Mouse (Mus musculus): ENCODE measurements at regions not wholly inside any gene's neighbourhood (a gene's known extent, or its start where the extent isn't known, plus 50 kb on each side); places are given as distances from the start of the nearest gene placed in this dataset.

- no peak overlapping the region for H3K4me2 ChIP-seq
- H3K9ac ChIP-seq (ENCODE audit: low read depth, low read length), result no peak overlapping the region
- H3K9me3 ChIP-seq (replicated peaks; ENCODE audit: control insufficient read depth, low read length), result no peaks in the 10 kb centered on the region
- H3K27ac ChIP-seq (ENCODE audit: low read depth, low read length), result no peak overlapping the region
- no peaks in the 10 kb centered on the region for H3K27me3 ChIP-seq (ENCODE audit: control insufficient read depth, insufficient read depth, low read length)
- ATAC-seq (replicated peaks; ENCODE audit: insufficient number of reproducible peaks, low FRiP score, low TSS enrichment), result no peak
- 79% methylated on average over 7 of the region's 7 CpGs for WGBS (ENCODE audit: insufficient replicate concordance)
- H3K4me1 ChIP-seq (ENCODE audit: control insufficient read depth, insufficient read depth, low read length), result no peaks in the 10 kb centered on the region
- no peaks in the 10 kb centered on the region for H3K36me3 ChIP-seq (ENCODE audit: control insufficient read depth, insufficient read depth, low read length)
- H3K4me3 ChIP-seq (ENCODE audit: low read depth, low read length), result no peak overlapping the region
Observed at GRCm38 (mm10) chr3:140150530-140150951, 945.0 kb downstream of the Stpg2 start.

DNA sequence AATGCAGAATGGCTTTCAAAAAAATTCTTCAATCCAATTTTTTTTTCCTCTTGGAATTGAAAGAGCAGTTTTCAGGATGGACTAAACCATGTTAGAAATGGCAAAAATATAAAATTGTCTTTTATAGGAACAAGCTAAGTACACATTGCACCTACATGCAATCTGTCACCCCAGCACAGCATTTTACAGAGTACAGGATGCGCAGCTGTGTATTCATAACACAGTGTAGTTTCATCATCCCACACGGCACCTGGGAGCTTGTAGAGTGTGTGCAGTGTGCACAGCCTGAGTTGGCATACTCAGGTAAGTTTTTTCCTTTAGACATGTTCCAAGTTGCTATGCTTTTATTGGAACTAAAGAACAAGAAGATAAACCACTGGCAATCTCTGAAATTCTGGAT is 974.0 kb downstream of the Stpg2 start:
- Histone ChIP-seq H3K27ac (ENCODE audit: low read depth, low read length) (no peak overlapping the region), H3K4me1 (ENCODE audit: control insufficient read depth, insufficient read depth, low read length) (no peaks in the 10 kb centered on the region), H3K4me3 (ENCODE audit: low read depth, low read length) (no peak overlapping the region), H3K9ac (ENCODE audit: low read depth, low read length) (no peak overlapping the region), H3K27me3 (ENCODE audit: control insufficient read depth, insufficient read depth, low read length) (no peaks in the 10 kb centered on the region), H3K36me3 (ENCODE audit: control insufficient read depth, insufficient read depth, low read length) (no peaks in the 10 kb centered on the region), H3K9me3 (replicated peaks; ENCODE audit: control insufficient read depth, low read length) (no peaks in the 10 kb centered on the region), H3K4me2 (no peak overlapping the region)
- no peak for ATAC-seq (replicated peaks; ENCODE audit: insufficient number of reproducible peaks, low FRiP score, low TSS enrichment)
- 87% methylated on average over 2 of the region's 2 CpGs for WGBS (ENCODE audit: insufficient replicate concordance)

- Histone ChIP-seq H3K27ac (ENCODE audit: low read depth, low read length) (no peak overlapping the region), H3K4me2 (no peak overlapping the region), H3K27me3 (ENCODE audit: control insufficient read depth, insufficient read depth, low read length) (no peaks in the 10 kb centered on the region), H3K4me1 (ENCODE audit: control insufficient read depth, insufficient read depth, low read length) (no peaks in the 10 kb centered on the region), H3K4me3 (ENCODE audit: low read depth, low read length) (no peak overlapping the region), H3K36me3 (ENCODE audit: control insufficient read depth, insufficient read depth, low read length) (no peaks in the 10 kb centered on the region), H3K9ac (ENCODE audit: low read depth, low read length) (no peak overlapping the region), H3K9me3 (replicated peaks; ENCODE audit: control insufficient read depth, low read length) (no peaks in the 10 kb centered on the region)
- WGBS (ENCODE audit: insufficient replicate concordance), result 75% methylated on average over 4 of the region's 4 CpGs
- ATAC-seq (replicated peaks; ENCODE audit: insufficient number of reproducible peaks, low FRiP score, low TSS enrichment), result no peak
Observed at GRCm38 (mm10) chr3:140182690-140183089, 977.2 kb downstream of the Stpg2 start.

DNA sequence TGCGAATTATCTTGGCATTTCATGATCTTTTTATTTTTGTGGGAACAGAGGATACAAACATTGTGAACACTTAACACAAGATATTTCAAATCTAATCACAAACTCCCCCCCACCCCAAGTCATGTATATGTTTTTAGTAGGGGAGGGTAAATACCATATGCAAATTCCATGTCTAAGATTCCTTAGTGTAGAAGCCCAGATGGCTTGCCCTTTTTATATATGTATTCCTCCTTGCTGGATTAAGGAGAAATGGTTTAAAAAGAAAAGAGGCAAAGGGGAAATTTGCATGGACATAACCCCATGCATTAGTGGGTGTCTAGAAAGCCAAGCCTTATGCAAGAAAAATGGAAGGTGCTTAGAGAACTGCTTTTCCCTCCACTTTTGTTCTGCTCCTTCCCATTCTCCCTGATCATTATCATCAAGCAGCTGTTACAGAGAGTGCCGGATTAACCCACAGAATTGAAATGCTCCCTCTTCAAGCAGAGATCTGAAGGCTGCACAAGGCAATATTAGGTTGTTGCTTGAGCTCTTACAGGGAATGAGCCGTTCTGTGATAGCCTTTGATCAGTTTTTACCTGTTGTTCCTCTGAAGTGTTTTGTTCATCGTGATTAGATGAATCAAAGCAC is 979.5 kb downstream of the Stpg2 start:
- no peaks in the 10 kb centered on the region for H3K9me3 ChIP-seq (replicated peaks; ENCODE audit: control insufficient read depth, low read length)
- H3K4me3 ChIP-seq (ENCODE audit: low read depth, low read length), result no peak overlapping the region
- no peaks in the 10 kb centered on the region for H3K4me1 ChIP-seq (ENCODE audit: control insufficient read depth, insufficient read depth, low read length)
- ATAC-seq (replicated peaks; ENCODE audit: insufficient number of reproducible peaks, low FRiP score, low TSS enrichment), result no peak
- H3K9ac ChIP-seq (ENCODE audit: low read depth, low read length), result no peak overlapping the region
- H3K27ac ChIP-seq (ENCODE audit: low read depth, low read length), result no peak overlapping the region
- WGBS (ENCODE audit: insufficient replicate concordance), result 60% methylated on average over 4 of the region's 4 CpGs
- H3K27me3 ChIP-seq (ENCODE audit: control insufficient read depth, insufficient read depth, low read length), result no peaks in the 10 kb centered on the region
- no peaks in the 10 kb centered on the region for H3K36me3 ChIP-seq (ENCODE audit: control insufficient read depth, insufficient read depth, low read length)
- no peak overlapping the region for H3K4me2 ChIP-seq

DNA sequence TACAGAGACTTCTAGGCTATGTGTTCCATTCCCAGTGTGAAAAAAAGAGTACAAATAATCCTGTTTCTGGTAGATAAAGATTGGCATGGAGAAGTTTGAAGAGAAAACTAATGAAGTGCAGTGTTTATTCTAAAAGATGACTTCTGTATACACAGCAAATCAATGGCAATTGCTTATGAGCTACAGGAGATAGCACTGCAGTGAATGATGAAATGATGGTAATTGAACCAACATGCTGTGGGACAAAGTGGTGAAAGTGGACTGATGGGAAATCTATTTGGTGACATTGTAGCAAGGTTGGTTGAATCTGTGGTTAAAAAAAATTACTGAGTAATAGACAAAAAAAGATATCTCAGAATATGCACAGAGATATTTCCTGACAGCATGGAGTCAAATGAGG is 1000.4 kb downstream of the Stpg2 start:
- H3K27me3 ChIP-seq (ENCODE audit: control insufficient read depth, insufficient read depth, low read length), result no peaks in the 10 kb centered on the region
- H3K27ac ChIP-seq (ENCODE audit: low read depth, low read length), result no peak overlapping the region
- no peaks in the 10 kb centered on the region for H3K36me3 ChIP-seq (ENCODE audit: control insufficient read depth, insufficient read depth, low read length)
- H3K4me3 ChIP-seq (ENCODE audit: low read depth, low read length), result no peak overlapping the region
- ATAC-seq (replicated peaks; ENCODE audit: insufficient number of reproducible peaks, low FRiP score, low TSS enrichment), result no peak
- no peak overlapping the region for H3K4me2 ChIP-seq
- no peaks in the 10 kb centered on the region for H3K4me1 ChIP-seq (ENCODE audit: control insufficient read depth, insufficient read depth, low read length)
- no peak overlapping the region for H3K9ac ChIP-seq (ENCODE audit: low read depth, low read length)
- H3K9me3 ChIP-seq (replicated peaks; ENCODE audit: control insufficient read depth, low read length), result no peaks in the 10 kb centered on the region

- Histone ChIP-seq H3K4me1 (ENCODE audit: control insufficient read depth, insufficient read depth, low read length) (no peaks in the 10 kb centered on the region), H3K27me3 (ENCODE audit: control insufficient read depth, insufficient read depth, low read length) (no peaks in the 10 kb centered on the region), H3K4me2 (no peak overlapping the region), H3K9me3 (replicated peaks; ENCODE audit: control insufficient read depth, low read length) (no peaks in the 10 kb centered on the region), H3K4me3 (ENCODE audit: low read depth, low read length) (no peak overlapping the region), H3K9ac (ENCODE audit: low read depth, low read length) (no peak overlapping the region), H3K36me3 (ENCODE audit: control insufficient read depth, insufficient read depth, low read length) (no peaks in the 10 kb centered on the region), H3K27ac (ENCODE audit: low read depth, low read length) (no peak overlapping the region)
- no peak for ATAC-seq (replicated peaks; ENCODE audit: insufficient number of reproducible peaks, low FRiP score, low TSS enrichment)
- WGBS (ENCODE audit: insufficient replicate concordance), result 84% methylated on average over 3 of the region's 3 CpGs
Observed at GRCm38 (mm10) chr3:140221478-140221877, 990.7 kb downstream of the Pdha2 start.

- Histone ChIP-seq H3K4me1 (ENCODE audit: control insufficient read depth, insufficient read depth, low read length) (no peaks in the 10 kb centered on the region), H3K27me3 (ENCODE audit: control insufficient read depth, insufficient read depth, low read length) (no peaks in the 10 kb centered on the region), H3K9ac (ENCODE audit: low read depth, low read length) (no peak overlapping the region), H3K27ac (ENCODE audit: low read depth, low read length) (no peak overlapping the region), H3K4me3 (ENCODE audit: low read depth, low read length) (no peak overlapping the region), H3K4me2 (no peak overlapping the region), H3K9me3 (replicated peaks; ENCODE audit: control insufficient read depth, low read length) (no peaks in the 10 kb centered on the region), H3K36me3 (ENCODE audit: control insufficient read depth, insufficient read depth, low read length) (no peaks in the 10 kb centered on the region)
- ATAC-seq (replicated peaks; ENCODE audit: insufficient number of reproducible peaks, low FRiP score, low TSS enrichment), result no peak
- 45% methylated on average over 2 of the region's 2 CpGs for WGBS (ENCODE audit: insufficient replicate concordance)
Observed at GRCm38 (mm10) chr3:140230712-140231111, 981.4 kb downstream of the Pdha2 start.

- Histone ChIP-seq H3K9ac (ENCODE audit: low read depth, low read length) (no peak overlapping the region), H3K27me3 (ENCODE audit: control insufficient read depth, insufficient read depth, low read length) (no peaks in the 10 kb centered on the region), H3K4me2 (no peak overlapping the region), H3K4me3 (ENCODE audit: low read depth, low read length) (no peak overlapping the region), H3K4me1 (ENCODE audit: control insufficient read depth, insufficient read depth, low read length) (no peaks in the 10 kb centered on the region), H3K9me3 (replicated peaks; ENCODE audit: control insufficient read depth, low read length) (no peaks in the 10 kb centered on the region), H3K27ac (ENCODE audit: low read depth, low read length) (no peak overlapping the region), H3K36me3 (ENCODE audit: control insufficient read depth, insufficient read depth, low read length) (no peaks in the 10 kb centered on the region)
- no peak for ATAC-seq (replicated peaks; ENCODE audit: insufficient number of reproducible peaks, low FRiP score, low TSS enrichment)
- WGBS (ENCODE audit: insufficient replicate concordance), result 78% methylated on average over 4 of the region's 4 CpGs
Observed at GRCm38 (mm10) chr3:140233144-140233543, 979.0 kb downstream of the Pdha2 start.

- Histone ChIP-seq H3K4me2 (no peak overlapping the region), H3K4me1 (ENCODE audit: control insufficient read depth, insufficient read depth, low read length) (no peaks in the 10 kb centered on the region), H3K9ac (ENCODE audit: low read depth, low read length) (no peak overlapping the region), H3K9me3 (replicated peaks; ENCODE audit: control insufficient read depth, low read length) (no peaks in the 10 kb centered on the region), H3K27me3 (ENCODE audit: control insufficient read depth, insufficient read depth, low read length) (no peaks in the 10 kb centered on the region), H3K36me3 (ENCODE audit: control insufficient read depth, insufficient read depth, low read length) (no peaks in the 10 kb centered on the region), H3K4me3 (ENCODE audit: low read depth, low read length) (no peak overlapping the region), H3K27ac (ENCODE audit: low read depth, low read length) (no peak overlapping the region)
- WGBS (ENCODE audit: insufficient replicate concordance), result 70% methylated on average over 2 of the region's 2 CpGs
- ATAC-seq (replicated peaks; ENCODE audit: insufficient number of reproducible peaks, low FRiP score, low TSS enrichment), result no peak
Observed at GRCm38 (mm10) chr3:140233809-140234208, 978.3 kb downstream of the Pdha2 start.
